Mouse (Mus musculus): Measurements from ENCODE around the gene Snx5. TPM values are rescaled to one million over a fixed set of nuclear protein-coding genes. Genes with fewer than 3 reads are reported as not detected.
A peak's percentile ranks its signal among the peaks of the same experiment; 100 is the strongest.

The Snx5 gene
- total RNA-seq (2017): 393 to 430 TPM (median 397 TPM) in 3 replicates

DNA sequence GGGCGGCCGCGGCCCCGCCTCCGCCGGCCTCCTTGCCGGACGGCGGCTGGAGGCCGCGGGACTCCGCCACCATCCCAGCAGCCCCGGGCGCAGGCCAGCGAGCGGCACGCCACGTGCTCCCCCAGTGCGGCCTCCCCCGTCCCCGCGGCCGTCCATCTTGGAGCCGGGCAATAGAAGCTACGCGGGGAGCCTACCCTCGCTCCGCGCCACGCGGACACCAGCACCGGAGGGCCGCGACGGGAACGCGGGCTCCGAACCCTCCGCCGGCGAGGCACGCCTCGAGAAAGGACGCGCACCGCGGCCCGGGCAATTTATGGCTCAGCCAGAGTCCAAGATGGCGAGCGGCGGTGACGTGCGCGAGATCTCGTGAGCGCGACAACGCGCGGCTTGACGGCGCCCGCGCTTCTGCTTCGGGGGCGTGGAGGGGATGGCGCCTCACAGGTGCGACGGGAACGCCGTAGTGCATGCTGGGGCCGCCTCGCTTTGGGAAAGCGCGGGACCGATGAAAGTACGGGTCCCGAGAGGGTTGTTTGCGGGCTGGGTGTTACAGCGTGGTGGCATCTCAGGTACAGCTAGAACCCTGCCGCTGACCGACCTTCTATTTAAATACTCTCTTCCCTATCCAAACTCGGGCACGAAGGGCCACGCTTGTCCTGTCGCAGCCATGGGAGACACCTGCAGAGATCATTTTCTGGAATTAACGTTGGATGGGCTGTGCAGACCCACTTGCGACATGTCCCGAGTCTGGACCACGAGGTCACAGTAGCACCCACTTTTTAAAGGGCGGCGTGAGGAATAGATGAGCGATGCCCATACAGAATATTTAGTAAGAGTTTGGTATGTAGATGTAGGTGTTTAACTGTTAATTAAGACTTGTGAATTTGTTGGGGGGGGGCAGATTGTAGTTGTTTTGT is at the start of gene Snx5, which contains the start of gene Mgme1:
Gene Snx5 (minus strand): TSS at position 400 of the 914 bp plus-strand sequence.
Gene Mgme1 (plus strand): TSS at position 157 of the 914 bp plus-strand sequence.
- peak; percentile 70 for ATAC-seq (replicated peaks; ENCODE audit: insufficient number of reproducible peaks, low FRiP score, low TSS enrichment, poor library complexity, severe bottlenecking)

DNA sequence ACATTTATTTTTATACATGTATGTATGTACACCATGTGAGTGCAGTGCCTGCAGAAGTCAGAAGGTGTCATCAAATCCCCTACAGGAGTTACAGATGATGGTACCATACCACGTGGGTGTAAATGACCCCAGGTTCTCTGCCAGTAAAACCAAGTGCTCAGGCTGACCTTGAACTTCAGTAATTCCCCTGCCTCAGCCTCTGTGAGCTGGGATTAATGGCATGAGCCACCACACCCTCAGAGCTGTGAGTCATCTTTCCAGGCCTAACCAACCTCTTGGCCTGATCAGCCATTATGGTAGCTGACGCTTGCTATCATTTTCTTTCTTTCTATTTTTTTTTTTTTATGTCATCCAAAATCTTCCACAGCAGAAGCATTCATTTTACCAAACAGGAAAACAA is 40.7 kb upstream of the Snx5 start:
- no peak for ATAC-seq (replicated peaks; ENCODE audit: insufficient number of reproducible peaks, low FRiP score, low TSS enrichment, poor library complexity, severe bottlenecking)

DNA sequence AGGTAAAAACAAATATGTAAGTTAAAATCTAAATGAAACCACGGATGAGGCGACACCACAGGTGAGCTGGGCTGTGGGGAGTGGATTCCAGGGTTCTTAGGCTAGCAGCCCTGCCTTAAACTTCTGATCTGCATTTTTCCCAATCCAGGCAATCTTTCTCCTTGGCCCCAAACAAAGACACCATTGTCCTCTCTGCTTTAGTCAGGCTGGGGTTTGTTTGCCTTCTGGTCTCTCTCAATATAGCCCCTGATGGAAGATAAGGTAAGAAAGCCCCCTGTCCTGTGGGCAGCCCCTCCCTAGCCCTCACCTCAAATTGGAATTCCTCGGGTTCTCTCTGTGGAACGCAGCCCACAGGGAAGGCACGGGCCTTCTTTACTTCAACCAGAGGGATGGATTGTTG is 39.6 kb upstream of the Snx5 start:
- no peak for ATAC-seq (replicated peaks; ENCODE audit: insufficient number of reproducible peaks, low FRiP score, low TSS enrichment, poor library complexity, severe bottlenecking)

DNA sequence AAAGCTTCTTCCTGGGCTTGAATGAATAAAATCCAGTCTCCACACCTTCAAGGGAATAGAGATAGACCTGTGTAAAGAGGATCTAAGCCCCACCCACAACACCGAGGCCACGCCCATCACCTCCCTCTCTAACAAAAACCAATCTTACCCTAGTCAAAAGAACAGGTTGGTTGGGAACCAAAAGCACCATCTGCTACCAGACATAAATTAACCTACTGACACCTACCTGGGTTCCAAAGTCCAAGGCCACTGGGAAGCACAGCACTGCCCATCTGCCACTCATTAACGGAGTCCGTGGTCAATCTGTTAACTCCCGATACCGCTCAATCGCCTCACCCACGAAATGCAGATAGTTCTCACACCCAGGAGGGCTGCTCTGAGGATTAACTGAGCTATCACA is 37.9 kb upstream of the Snx5 start:
- ATAC-seq (replicated peaks; ENCODE audit: insufficient number of reproducible peaks, low FRiP score, low TSS enrichment, poor library complexity, severe bottlenecking): no peak

DNA sequence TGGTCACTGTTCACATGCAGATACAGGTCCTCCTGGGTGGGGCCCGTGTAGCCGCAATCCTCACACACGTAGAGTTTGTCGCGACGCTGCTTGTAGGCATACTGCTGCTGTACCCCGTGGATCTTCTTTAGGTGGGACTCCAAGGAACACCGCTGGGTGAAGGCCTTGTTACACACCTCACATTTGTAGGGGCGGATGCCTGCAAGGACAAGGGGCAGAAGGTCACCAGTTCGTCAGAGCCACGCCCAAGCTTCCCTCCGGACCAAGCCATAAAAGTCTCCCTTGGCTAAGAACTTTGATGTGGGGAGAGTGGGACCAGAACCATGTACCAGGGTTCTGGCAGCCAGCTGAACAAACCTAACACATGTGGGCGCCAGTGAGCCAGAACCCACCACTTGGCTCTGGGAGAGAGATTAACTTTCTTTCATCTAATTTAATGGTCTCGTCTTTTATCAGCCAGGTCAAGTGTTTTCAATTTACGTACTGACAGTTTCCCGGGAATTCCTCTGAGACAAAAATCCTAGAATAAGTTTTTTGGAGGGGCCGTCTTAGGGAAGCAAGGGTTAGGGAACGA is 35.1 kb upstream of the Snx5 start:
- ATAC-seq (replicated peaks; ENCODE audit: insufficient number of reproducible peaks, low FRiP score, low TSS enrichment, poor library complexity, severe bottlenecking): no peak

DNA sequence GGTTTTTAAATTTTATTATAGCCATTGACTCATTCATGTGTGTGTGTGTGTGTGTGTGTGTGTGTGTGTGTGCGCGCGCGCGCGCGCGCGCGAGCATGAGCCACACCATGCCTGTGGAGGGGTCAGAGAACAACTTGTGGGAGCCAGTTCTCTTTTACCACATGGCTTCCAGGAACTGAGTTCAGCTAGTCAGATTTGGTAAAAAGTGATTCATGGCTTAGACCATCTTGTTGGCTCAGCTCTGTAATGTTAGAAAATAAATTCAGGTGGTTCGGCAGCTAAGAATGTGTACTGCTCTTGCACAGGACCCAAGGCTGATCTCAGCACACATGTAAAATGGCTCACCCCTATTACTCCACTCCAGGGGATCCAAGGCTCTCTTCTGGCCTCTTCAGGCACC is 30.4 kb upstream of the Snx5 start:
- no peak for ATAC-seq (replicated peaks; ENCODE audit: insufficient number of reproducible peaks, low FRiP score, low TSS enrichment, poor library complexity, severe bottlenecking)

DNA sequence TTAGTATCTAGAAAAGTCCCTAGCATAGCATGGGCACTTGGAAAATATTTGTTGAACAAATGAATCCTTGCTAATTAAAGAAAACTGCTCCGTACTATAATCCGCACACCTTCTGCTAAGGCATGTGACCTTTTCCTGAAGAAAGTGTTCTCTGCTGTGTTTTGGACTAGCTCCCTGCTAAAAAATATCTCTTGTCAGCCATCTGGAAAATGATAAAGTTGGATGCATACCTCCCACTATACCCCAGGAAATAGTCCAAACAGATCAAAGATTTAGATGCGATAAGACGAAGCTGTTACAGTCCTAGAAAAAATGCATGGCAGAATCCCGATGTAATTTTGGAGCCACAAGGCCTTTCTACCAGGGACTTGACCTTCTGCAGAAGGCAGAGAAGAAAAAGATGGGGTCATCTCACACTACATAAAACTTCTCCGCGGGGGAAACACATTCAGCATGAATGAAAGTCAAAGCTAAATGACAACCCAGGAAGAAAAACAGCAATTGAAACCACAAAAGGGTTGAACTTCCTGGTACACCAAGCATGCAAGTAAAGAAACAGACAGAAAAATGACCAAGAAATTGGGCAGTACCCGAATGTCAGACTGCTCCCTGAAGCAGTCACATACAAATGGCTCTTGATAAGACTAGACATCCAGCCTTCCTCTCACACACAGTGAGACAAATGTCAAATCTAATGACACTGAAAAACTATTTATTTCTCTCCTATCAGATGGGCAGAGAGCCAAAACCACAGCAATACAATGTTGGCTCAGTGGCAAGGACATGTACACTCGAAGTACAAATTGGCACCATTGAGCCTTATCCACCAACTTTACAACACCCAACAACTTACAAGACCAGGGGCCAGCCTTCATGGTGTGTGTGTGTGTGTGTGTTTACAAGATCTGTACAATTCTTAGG is 29.3 kb upstream of the Snx5 start:
- no peak for ATAC-seq (replicated peaks; ENCODE audit: insufficient number of reproducible peaks, low FRiP score, low TSS enrichment, poor library complexity, severe bottlenecking)

- no peak for ATAC-seq (replicated peaks; ENCODE audit: insufficient number of reproducible peaks, low FRiP score, low TSS enrichment, poor library complexity, severe bottlenecking)
These were observed 24.5 kb upstream of the Snx5 start for GRCm38 (mm10) chr2:144295145-144295735.

DNA sequence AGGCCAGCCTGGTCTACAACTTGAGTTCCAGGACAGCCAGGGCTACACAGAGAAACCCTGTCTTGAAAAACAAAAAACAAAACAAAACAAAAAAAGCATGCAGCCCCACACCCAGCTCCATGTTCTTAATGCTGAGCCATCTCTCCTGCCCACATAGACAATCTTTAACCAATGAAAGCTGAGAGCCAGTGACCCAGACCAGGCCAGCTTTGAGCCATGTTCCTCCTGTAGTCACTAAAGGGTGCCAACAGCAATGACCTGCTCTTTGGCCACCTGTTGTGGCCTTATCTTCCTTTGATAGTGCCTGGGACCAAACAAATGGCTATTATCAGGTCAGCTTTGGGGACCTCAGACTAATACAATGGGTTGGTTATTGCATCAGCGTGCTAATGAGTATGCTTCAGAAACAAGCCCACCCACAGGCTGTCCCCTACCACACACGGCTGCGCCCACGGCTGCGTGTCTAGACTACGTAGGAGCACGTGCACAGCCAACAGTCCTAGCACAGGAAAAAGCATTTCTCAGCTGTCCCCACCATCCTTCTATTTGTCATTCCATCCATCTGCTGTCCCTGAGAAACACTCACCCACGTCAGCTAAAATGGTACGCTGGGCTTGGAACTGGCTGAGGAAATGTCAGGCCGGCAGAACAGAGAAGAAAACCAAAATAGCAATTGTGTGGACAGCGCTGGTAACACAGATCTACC is 21.0 kb upstream of the Snx5 start:
- no peak for ATAC-seq (replicated peaks; ENCODE audit: insufficient number of reproducible peaks, low FRiP score, low TSS enrichment, poor library complexity, severe bottlenecking)

GRCm38 (mm10) chr2:144290321-144290720 is 19.6 kb upstream of the Snx5 start:
- ATAC-seq (replicated peaks; ENCODE audit: insufficient number of reproducible peaks, low FRiP score, low TSS enrichment, poor library complexity, severe bottlenecking): peak; percentile 44; the same call in 1 of the 2 replicates

DNA sequence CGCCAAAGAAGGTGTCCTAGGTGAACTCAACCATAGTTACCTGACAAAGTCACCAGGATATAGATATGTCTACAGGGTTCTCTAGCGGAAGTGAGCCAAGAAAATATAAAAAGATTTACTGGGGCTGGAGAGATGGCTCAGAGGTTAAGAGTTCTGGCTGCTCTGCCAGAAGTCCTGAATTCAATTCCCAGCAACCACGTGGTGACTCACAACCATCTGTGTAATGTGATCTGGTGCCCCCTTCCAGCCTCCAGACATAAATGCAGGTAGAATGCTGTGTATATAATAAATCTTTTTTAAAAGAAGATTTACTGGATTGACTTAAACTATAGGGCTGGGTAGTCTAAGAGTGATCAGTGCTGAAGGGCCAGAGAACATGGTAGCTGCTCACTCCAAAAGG is 10.7 kb upstream of the Snx5 start:
- no peak for ATAC-seq (replicated peaks; ENCODE audit: insufficient number of reproducible peaks, low FRiP score, low TSS enrichment, poor library complexity, severe bottlenecking)

DNA sequence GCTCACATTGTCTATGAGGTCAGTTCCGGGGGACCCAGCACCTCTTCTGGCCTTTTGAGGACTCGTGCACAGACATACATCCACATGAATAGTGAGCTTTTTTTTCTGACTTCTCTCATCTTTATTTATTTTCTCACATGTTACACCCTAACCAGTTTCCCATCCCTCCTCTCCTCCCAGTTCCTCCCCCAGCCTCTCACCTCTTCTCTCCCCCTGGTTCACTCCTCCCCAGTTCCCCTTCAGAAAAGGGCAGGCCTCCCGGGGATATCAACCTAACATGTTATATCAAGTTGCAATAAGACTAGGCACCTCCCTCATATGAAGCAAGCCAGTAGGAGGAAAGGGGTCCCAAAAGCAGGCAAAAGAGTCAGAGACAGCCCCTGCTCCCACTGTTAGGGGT is 9.9 kb upstream of the Snx5 start:
- ATAC-seq (replicated peaks; ENCODE audit: insufficient number of reproducible peaks, low FRiP score, low TSS enrichment, poor library complexity, severe bottlenecking): no peak

- ATAC-seq (replicated peaks; ENCODE audit: insufficient number of reproducible peaks, low FRiP score, low TSS enrichment, poor library complexity, severe bottlenecking): no peak
These were observed 9.0 kb upstream of the Snx5 start for GRCm38 (mm10) chr2:144279742-144280141.

- ATAC-seq (replicated peaks; ENCODE audit: insufficient number of reproducible peaks, low FRiP score, low TSS enrichment, poor library complexity, severe bottlenecking): no peak
These were observed 6.2 kb upstream of the Snx5 start for GRCm38 (mm10) chr2:144276885-144277284.

DNA sequence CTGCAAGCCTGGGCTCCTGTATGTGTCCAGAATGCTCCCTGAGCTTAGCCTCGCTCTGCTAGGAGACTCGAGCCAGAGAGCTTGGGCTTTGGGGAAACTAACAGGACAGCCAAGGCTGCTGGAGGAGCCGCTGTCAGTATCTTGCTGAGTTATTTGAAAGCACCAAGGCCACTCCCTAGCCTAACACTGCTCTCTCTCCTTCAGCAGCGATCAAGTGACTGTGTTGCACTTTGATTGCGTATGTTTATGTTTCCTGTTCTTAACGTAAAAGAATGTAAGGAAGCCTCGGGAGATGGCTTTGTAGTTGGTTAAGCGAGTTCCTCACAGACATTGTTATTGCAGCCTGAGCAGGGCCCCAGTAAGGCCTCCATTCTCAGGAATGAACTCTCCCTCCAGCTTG is 4.0 kb upstream of the Snx5 start:
- 0 out of 2 replicates have a peak, but pooled peaks have one; percentile 22 for ATAC-seq (replicated peaks; ENCODE audit: insufficient number of reproducible peaks, low FRiP score, low TSS enrichment, poor library complexity, severe bottlenecking)

- no peak for ATAC-seq (replicated peaks; ENCODE audit: insufficient number of reproducible peaks, low FRiP score, low TSS enrichment, poor library complexity, severe bottlenecking)
These were observed 1.4 kb upstream of the Snx5 start for GRCm38 (mm10) chr2:144272088-144272487.

DNA sequence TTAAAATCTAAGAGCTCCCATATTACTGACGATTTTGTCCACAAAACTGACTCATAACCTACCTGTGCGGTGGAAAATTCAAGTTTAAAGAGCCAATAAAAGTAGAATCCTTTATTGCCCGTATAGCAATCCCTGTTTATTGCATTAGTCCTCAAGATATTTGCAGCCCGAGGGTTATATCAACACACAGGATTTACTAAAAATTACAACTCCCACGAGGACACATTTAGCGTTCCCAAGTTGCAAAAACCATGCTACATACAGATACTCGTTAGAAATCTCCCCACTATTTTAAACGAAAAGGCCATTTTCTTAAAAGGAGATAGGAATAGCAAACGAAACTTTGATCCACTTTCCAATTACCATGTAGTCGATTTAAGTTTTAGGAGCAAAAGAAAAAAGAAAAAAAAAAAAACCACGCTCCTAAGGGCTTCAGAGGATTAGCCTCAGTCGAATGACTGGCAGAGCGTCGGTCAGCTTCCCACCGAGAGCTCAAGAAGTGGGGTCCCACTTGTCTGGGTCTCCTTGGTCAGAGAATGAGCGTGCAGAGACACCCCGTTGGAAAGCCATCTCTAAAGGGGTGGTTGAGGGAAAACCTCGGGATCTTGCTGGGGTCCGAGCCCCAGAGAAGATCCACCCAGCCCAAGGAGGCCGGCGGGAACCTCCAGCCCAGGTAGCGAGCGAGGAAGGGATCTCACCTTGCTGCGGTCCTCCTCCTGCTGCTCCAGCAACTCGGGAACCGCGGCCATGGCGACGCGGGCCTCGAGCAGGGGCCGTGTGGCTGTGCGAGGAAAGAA is 829 bp downstream of the Snx5 start:
- no peak; the same call in 1 of the 2 replicates for ATAC-seq (replicated peaks; ENCODE audit: insufficient number of reproducible peaks, low FRiP score, low TSS enrichment, poor library complexity, severe bottlenecking)

All from monocyte, adult 5-6 weeks (primary cell).